Mouse (Mus musculus) lung, postnatal 0 days (tissue): ENCODE data around the gene Laptm5.
A peak's percentile ranks its signal among the peaks of the same experiment; 100 is the strongest.

Experiments
- CTCF ChIP-seq: IDR thresholded peaks from 2 replicates; pipeline ENCODE4 v1.5.1; 2016; ENCODE audit warnings: antibody characterized with exemption, mild to moderate bottlenecking
- EP300 ChIP-seq: IDR thresholded peaks from 2 replicates; pipeline ENCODE4 v1.6.1; 2016; ENCODE audit warnings: antibody characterized with exemption, mild to moderate bottlenecking, control low read depth

- TF ChIP-seq EP300 (no peak), CTCF (0 out of 2 replicates have a peak, but pooled peaks have one; percentile 4)
Measured at GRCm38 (mm10) chr4:130893688-130894087, 19.2 kb upstream of the Laptm5 start.
